Mouse (Mus musculus): ENCODE data around the gene Fam57a.

GRCm38 (mm10) chr11:76257386-76257785 is 77.9 kb downstream of the Fam57a start:
- no peak for TF ChIP-seq CTCF (IDR thresholded peaks at IDR 0.05; ENCODE audit: control insufficient read depth, insufficient read depth, low read length)
- no peak for TF ChIP-seq POLR2A (IDR thresholded peaks at IDR 0.05; ENCODE audit: borderline replicate concordance, control insufficient read depth, low read depth, low read length)

Measured in bone marrow, adult 2 months (tissue).